Mouse (Mus musculus): ENCODE results near the gene Rxrg.

DNA sequence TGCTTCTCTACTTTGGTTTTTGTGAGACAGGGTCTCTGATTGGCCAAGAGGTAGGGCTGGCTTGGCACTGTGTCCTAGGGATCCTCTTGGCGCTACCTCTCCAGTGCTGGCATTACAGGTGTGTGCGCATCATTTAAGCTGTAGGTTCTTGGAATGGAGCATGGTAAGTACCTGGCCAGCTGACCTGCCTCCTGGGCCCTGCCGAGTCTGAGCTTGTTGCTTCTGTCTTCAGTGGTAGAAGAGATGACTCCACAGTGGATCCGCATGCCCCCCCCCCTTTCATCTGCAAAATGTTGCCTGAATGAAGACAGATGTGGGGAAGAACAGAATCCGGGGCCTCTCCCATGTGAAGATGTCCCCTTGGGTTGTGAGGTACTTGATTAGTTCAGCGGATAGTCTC, 80.9 kb downstream of the Rxrg start:
- no peak for TF ChIP-seq GATA1 (IDR thresholded peaks at IDR 0.05; ENCODE audit: borderline replicate concordance, low read length)
- no peak for TF ChIP-seq FLI1 (IDR thresholded peaks at IDR 0.05; ENCODE audit: low read length)
